Mouse (Mus musculus): ENCODE measurements around the gene Trim46.
A peak's percentile ranks its signal among the peaks of the same experiment; 100 is the strongest.

DNA sequence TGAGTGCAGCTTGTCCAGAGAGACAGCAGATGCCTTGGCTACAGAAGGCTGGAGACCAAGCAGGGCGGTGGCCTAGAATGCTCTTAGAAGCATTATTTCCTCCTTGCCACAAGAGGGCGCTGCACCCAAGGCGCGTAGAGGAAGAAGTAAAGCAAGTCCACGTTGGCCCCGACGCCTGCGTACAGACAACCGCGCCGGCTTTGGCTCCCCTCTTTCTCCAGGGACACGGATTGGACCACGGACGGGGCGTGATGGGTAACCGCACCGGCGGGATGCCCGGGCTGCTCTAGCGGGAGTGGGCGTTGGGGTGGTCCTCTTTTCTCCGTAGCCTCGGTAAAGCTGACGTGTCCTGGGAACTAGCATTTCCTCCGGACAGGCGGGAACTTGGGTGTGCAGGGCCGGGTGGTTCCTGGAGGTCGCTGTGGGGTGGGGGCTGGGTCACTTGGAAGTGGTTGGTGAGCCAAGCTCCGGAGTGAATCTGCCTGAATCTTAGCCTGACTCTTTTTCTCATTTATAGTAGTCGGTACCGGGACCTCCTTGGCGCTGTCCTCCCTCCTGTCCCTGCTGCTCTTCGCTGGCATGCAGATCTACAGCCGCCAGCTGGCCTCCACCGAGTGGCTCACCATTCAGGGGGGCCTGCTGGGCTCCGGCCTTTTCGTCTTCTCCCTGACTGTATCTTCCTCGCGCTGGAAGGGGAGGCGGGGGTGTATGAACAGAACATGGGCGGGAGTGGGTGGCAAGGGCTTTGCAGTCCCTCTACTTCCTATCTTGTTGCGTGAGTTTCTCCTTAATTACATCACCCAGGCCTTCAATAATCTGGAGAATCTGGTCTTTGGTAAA, at the start of gene Trim46:
- TF ChIP-seq POLR2A (IDR thresholded peaks at IDR 0.05; ENCODE audit: insufficient read depth, low read depth, low read length): no peak; the same call in 1 of the 2 replicates
- peak; percentile 73 for TF ChIP-seq CTCF (IDR thresholded peaks at IDR 0.05; ENCODE audit: insufficient read depth, low read depth, low read length)

All from olfactory bulb, adult 2 months (tissue).